Mouse (Mus musculus) myocyte (in vitro differentiated cells): ENCODE data around the gene Ddx49.

Experiments used
- E2F4 ChIP-seq: IDR thresholded peaks from one replicate; pipeline ENCODE4 v1.6.1; 2011; ENCODE audit warnings: mild to moderate bottlenecking, control low read depth, moderate library complexity; ENCODE audit not compliant: insufficient read depth
- MYOD1 ChIP-seq, 3 experiments: IDR thresholded peaks; one replicate each; pipeline ENCODE4 v1.6.1; 2011; ENCODE audit warnings: control low read depth in 2 of 3, low read depth in 2 of 3, mild to moderate bottlenecking in 2 of 3, moderate library complexity in 1 of 3; ENCODE audit not compliant: insufficient read length in 2 of 3, control insufficient read depth in 1 of 3
- MYOG ChIP-seq, 3 experiments: IDR thresholded peaks; one replicate each; pipeline ENCODE4 v1.6.1; 2011; ENCODE audit warnings: control low read depth in 2 of 3, low read depth in 2 of 3, mild to moderate bottlenecking in 2 of 3; ENCODE audit not compliant: insufficient read length in 2 of 3, control insufficient read depth in 1 of 3, insufficient read depth in 1 of 3
- POLR2A ChIP-seq: IDR thresholded peaks from one replicate; pipeline ENCODE4 v1.6.1; 2011; ENCODE audit warnings: low read depth, mild to moderate bottlenecking, control low read depth, moderate library complexity; ENCODE audit not compliant: insufficient read length
- POLR2AphosphoS2 ChIP-seq: IDR thresholded peaks from one replicate; pipeline ENCODE4 v1.6.1; 2011; ENCODE audit warnings: low read depth, control low read depth; ENCODE audit not compliant: insufficient read length
- SRF ChIP-seq: IDR thresholded peaks from one replicate; pipeline ENCODE4 v1.6.1; 2011; ENCODE audit warnings: low read depth; ENCODE audit not compliant: control insufficient read depth, insufficient read length
- TCF12 ChIP-seq: IDR thresholded peaks from one replicate; pipeline ENCODE4 v1.6.1; 2011; ENCODE audit warnings: mild to moderate bottlenecking, control low read depth; ENCODE audit not compliant: poor library complexity, insufficient read depth, severe bottlenecking
- USF1 ChIP-seq: IDR thresholded peaks from one replicate; pipeline ENCODE4 v1.6.1; 2011; ENCODE audit warnings: low read depth, mild to moderate bottlenecking, control low read depth, moderate library complexity

- TF ChIP-seq POLR2A (no peak), TCF12 (no peak), SRF (no peak), E2F4 (no peak), USF1 (no peak), MYOD1 (IDR thresholded peaks at IDR 0.05; ENCODE audit: control insufficient read depth in 1 of 3, insufficient read length in 2 of 3, low read depth in 2 of 3) (no peak), POLR2AphosphoS2 (no peak), MYOG (IDR thresholded peaks at IDR 0.05; ENCODE audit: control insufficient read depth in 1 of 3, insufficient read depth in 1 of 3, insufficient read length in 2 of 3, low read depth in 2 of 3) (no peak)
Observed at GRCm38 (mm10) chr8:70332070-70332877, 30.0 kb upstream of the Ddx49 start.
